In the genomic region with DNA sequence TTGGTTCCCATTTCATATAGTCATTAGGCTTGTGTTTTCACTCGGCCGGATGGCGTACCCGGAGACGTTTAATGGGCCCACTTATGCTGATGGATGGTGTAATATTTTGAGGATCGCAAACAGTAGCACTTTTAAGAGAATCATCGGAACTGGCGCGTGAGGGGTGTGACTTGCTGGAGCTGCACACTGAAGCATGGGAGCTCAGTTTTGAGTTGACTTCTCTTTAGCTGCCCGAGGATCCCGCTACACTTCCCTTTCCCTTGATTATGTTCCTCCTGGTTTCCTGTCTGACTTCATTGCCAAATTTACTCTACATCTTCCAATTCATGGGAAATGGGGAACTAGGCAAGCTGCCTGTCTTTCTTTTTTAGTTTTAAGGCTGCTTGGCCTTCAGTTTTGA, we compare ENCODE assay signal across 19 mouse cellular contexts.
DNase-seq lines count a peak whose midpoint lies in the region; ATAC-seq and TF ChIP-seq lines count a peak whose summit lies in the region.
"Had no signal": no experiment of that assay in that cellular context is flagged by ENCODE, and none has a peak within 500 bp of the region (broad histone marks: within the 10 kb centered on the region; RNA-seq: fewer than 3 reads in every experiment).

No protein-coding gene starts in this region.

- no peak for TF ChIP-seq POLR2A in lung, adult 2 months (IDR thresholded peaks at IDR 0.05; ENCODE audit: borderline replicate concordance, extremely low read depth, low read depth, low read length)

- 87% methylated on average over 11 of the region's 11 CpGs for WGBS in heart, embryonic 11.5 days (ENCODE audit: insufficient replicate concordance)
- 73% methylated on average over 11 of the region's 11 CpGs for WGBS in lung, embryonic 15.5 days
- WGBS in lung, adult 2 months = 43% methylated on average over 11 of the region's 11 CpGs

- no peaks in the 10 kb centered on the region for H3K27me3 ChIP-seq in heart, embryonic 11.5 days (ENCODE audit: control insufficient read depth, insufficient read depth, low read length)
- peaks cover 10% of the 10 kb centered on the region; the same call in 1 of the 2 replicates for H3K27me3 ChIP-seq in lung, embryonic 15.5 days
- H3K27me3 ChIP-seq in splenic B cell, adult 2 months (ENCODE audit: control insufficient read depth, insufficient read depth, low read length, poor library complexity, severe bottlenecking) = no peaks in the 10 kb centered on the region
- H3K27me3 ChIP-seq: forebrain, embryonic 12.5 days; heart, embryonic 13.5 days; neural tube, embryonic 13.5 days had no signal

- H3K4me3 ChIP-seq in heart, embryonic 11.5 days (ENCODE audit: low read depth, low read length) = no peak overlapping the region
- no peak overlapping the region for H3K4me3 ChIP-seq in lung, embryonic 15.5 days
- no peak overlapping the region for H3K4me3 ChIP-seq in lung, adult 2 months (replicated peaks; ENCODE audit: extremely low read depth, low read depth, low read length)
- H3K4me3 ChIP-seq: forebrain, embryonic 12.5 days; heart, embryonic 13.5 days; hindbrain, embryonic 10.5 days; neural tube, embryonic 13.5 days had no signal

- no peak for ATAC-seq in heart, embryonic 11.5 days (replicated peaks; ENCODE audit: insufficient number of reproducible peaks, low FRiP score, low TSS enrichment)
- ATAC-seq in lung, embryonic 15.5 days (ENCODE audit: borderline replicate concordance, extremely low read depth, low FRiP score, low TSS enrichment) = no peak
- ATAC-seq: CD4-positive, CD25-positive, alpha-beta regulatory T cell, adult 4 months had no signal

- no peak overlapping the region for H3K27ac ChIP-seq in heart, embryonic 11.5 days (ENCODE audit: low read depth, low read length)
- 0 out of 2 replicates have a peak overlapping the region, but pooled peaks have one; percentile 2 for H3K27ac ChIP-seq in lung, embryonic 15.5 days
- H3K27ac ChIP-seq: forebrain, embryonic 12.5 days; heart, embryonic 13.5 days; hindbrain, embryonic 10.5 days; neural tube, embryonic 13.5 days had no signal

- no peak overlapping the region for H3K4me2 ChIP-seq in heart, embryonic 11.5 days
- H3K4me2 ChIP-seq in lung, embryonic 15.5 days = no peak overlapping the region
- H3K4me2 ChIP-seq: forebrain, embryonic 12.5 days; heart, embryonic 13.5 days; midbrain, embryonic 11.5 days; neural tube, embryonic 13.5 days had no signal

- H3K9me3 ChIP-seq in heart, embryonic 11.5 days (replicated peaks; ENCODE audit: control insufficient read depth, low read length) = no peaks in the 10 kb centered on the region
- no peaks in the 10 kb centered on the region for H3K9me3 ChIP-seq in lung, embryonic 15.5 days
- H3K9me3 ChIP-seq: forebrain, embryonic 12.5 days; heart, embryonic 13.5 days; hindbrain, embryonic 10.5 days; neural tube, embryonic 13.5 days had no signal

- peak; percentile 97 for DNase-seq in heart, adult 11 months
- peak; percentile 12 for DNase-seq in kidney, postnatal 14 days
- no peak for DNase-seq in kidney, postnatal 25 days
- DNase-seq in lung, adult 2 months = no peak
- DNase-seq in splenic B cell, adult 2 months (ENCODE audit: low read depth, low spot score) = peak; percentile 2
- DNase-seq in layer of hippocampus, adult 18-20 months (ENCODE audit: low spot score in 2 of 2) = no peak
- DNase-seq: cerebellum, postnatal 25 days; gastrocnemius, postnatal 10 days; left cerebral cortex, postnatal 4 days; thymus, postnatal 25 days had no signal

- H3K4me1 ChIP-seq in heart, embryonic 11.5 days (ENCODE audit: control insufficient read depth, insufficient read depth, low read length) = 0 out of 2 replicates have a peak, but pooled peaks cover 3% of the 10 kb centered on the region
- H3K4me1 ChIP-seq in lung, embryonic 15.5 days = no peaks in the 10 kb centered on the region
- H3K4me1 ChIP-seq in lung, adult 2 months (ENCODE audit: control insufficient read depth, insufficient read depth, low read length) = peaks cover 3% of the 10 kb centered on the region; the same call in 1 of the 2 replicates

- H3K36me3 ChIP-seq in heart, embryonic 11.5 days (ENCODE audit: control insufficient read depth, insufficient read depth, low read length) = no peaks in the 10 kb centered on the region
- H3K36me3 ChIP-seq in lung, embryonic 15.5 days = no peaks in the 10 kb centered on the region
- H3K36me3 ChIP-seq in splenic B cell, adult 2 months (ENCODE audit: control insufficient read depth, insufficient read depth, low read length, poor library complexity, severe bottlenecking) = no peaks in the 10 kb centered on the region
- H3K36me3 ChIP-seq: forebrain, embryonic 12.5 days; G1E; heart, embryonic 13.5 days; hindbrain, embryonic 10.5 days; neural tube, embryonic 13.5 days had no signal

- no peak overlapping the region for H3K9ac ChIP-seq in heart, embryonic 11.5 days (ENCODE audit: low read depth, low read length)
- no peak overlapping the region for H3K9ac ChIP-seq in lung, embryonic 15.5 days
- H3K9ac ChIP-seq: forebrain, embryonic 12.5 days; heart, embryonic 13.5 days; neural tube, embryonic 13.5 days had no signal

- no peak for TF ChIP-seq CTCF in lung, adult 2 months (IDR thresholded peaks at IDR 0.05; ENCODE audit: insufficient read depth, low read length)

Comparison
In these comparisons a context has a peak if more than half of its experiments do, and no peak if none do; other contexts are left out.
1. DNase-seq: peak in heart, adult 11 months (single experiment), kidney, postnatal 14 days (single experiment) and splenic B cell, adult 2 months (single experiment); none in kidney, postnatal 25 days (0 of 2), lung, adult 2 months (single experiment) and layer of hippocampus, adult 18-20 months (0 of 2).